Mouse (Mus musculus): Measurements from ENCODE around the gene Zcchc17. TPM values are rescaled to one million over a fixed set of nuclear protein-coding genes. Genes with fewer than 3 reads are reported as not detected.
A peak's percentile ranks its signal among the peaks of the same experiment; 100 is the strongest.

Zcchc17 gene
- polyA plus RNA-seq, 1 experiment from 2014 or later: 31.9 TPM

DNA sequence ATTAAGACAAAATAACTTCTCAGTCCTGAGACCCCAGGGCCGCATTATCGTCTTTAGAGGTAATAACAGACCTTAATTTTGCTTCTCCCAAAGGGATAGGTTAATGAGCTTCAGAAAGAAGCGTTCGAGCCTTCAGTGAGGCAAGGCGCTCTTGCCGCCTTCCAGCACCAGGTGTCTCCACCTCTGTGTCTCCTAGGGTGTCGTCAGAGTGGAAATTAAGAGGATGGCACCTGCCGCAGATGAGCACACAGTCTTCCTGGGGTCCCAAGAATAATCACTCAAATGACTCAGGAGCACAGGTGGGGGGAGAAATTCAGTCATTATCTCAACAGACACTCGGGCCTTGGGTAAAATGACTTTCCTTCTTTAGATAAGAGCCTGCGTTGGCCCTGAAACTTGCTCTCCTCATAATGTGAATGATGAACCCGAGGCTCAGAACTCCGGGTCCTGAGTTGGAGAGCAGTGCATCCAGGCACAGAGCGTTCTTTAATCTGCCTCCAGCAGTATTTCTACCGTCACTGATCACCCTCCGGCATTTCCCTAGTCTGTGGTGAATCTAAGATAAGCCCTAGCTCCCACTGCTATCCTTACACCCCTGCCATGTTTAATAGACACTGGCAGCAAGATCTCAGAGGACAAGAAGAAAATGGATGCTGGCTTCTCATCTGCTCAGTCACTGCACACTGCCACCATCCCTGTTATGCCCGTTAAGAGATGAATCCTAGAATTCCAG, 8.9 kb downstream of the Zcchc17 start:
- 65% methylated on average over 16 of the region's 16 CpGs for WGBS (ENCODE audit: insufficient replicate concordance)
- H3K9ac ChIP-seq: no peak overlapping the region
- H3K4me2 ChIP-seq: peak overlapping the region; percentile 7; the same call in 1 of the 2 replicates
- H3K36me3 ChIP-seq (replicated peaks): peaks cover 79% of the 10 kb centered on the region
- peak overlapping the region; percentile 15 for H3K27ac ChIP-seq (replicated peaks)
- H3K4me3 ChIP-seq (replicated peaks): no peak overlapping the region
- H3K4me1 ChIP-seq (replicated peaks): peaks cover 11% of the 10 kb centered on the region; the same call in 1 of the 2 replicates
- no peaks in the 10 kb centered on the region for H3K27me3 ChIP-seq
- peak; percentile 49 for ATAC-seq (ENCODE audit: insufficient read depth)
- H3K9me3 ChIP-seq (replicated peaks): no peaks in the 10 kb centered on the region

DNA sequence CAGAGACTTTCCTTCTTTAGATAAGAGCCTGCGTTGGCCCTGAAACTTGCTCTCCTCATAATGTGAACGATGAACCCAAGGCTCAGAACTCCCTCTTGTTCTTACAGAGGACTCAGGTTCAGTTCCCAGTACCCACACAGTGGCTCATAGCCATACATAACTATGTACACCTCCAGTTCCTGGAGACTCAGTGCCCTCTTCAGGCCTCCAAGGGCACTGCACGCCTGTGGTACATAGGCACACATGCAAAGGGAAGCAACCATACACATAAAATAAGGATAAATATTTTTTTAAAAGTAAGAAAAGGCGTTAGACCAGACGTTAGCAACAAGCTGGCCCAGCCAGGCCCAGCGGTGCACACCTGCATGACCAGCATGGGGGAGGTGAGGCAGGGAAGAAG, 10.1 kb downstream of the Zcchc17 start:
- H3K27me3 ChIP-seq: no peaks in the 10 kb centered on the region
- H3K9ac ChIP-seq: no peak overlapping the region
- peaks cover 11% of the 10 kb centered on the region; the same call in 1 of the 2 replicates for H3K4me1 ChIP-seq (replicated peaks)
- WGBS (ENCODE audit: insufficient replicate concordance): 78% methylated on average over 6 of the region's 6 CpGs
- no peak for ATAC-seq (ENCODE audit: insufficient read depth)
- H3K4me2 ChIP-seq: no peak overlapping the region
- no peaks in the 10 kb centered on the region for H3K9me3 ChIP-seq (replicated peaks)
- H3K36me3 ChIP-seq (replicated peaks): peaks cover 79% of the 10 kb centered on the region
- H3K4me3 ChIP-seq (replicated peaks): no peak overlapping the region
- no peak overlapping the region for H3K27ac ChIP-seq (replicated peaks)

DNA sequence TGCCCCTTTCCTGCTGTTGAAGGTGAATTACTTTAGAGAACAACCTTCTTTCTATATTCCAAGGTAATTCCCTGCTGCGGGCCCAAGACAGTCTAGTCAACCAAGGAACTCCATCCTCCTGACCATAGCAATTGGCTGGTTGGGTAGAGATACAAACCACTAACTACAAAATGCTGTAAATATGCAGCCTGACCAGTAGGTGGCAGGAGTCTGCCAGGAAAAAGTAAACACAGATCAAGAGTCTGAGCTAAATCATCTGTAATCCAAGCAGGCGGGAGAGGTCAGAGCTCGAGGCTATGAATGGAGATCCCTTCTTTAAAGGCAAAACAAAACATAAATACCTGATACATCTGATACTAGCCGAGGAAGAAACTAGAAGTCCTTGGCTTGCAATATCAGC, 18.1 kb downstream of the Zcchc17 start:
- Histone ChIP-seq H3K36me3 (replicated peaks) (peaks cover 34% of the 10 kb centered on the region), H3K27ac (replicated peaks) (no peak overlapping the region), H3K9me3 (replicated peaks) (no peaks in the 10 kb centered on the region), H3K4me2 (no peak overlapping the region), H3K27me3 (no peaks in the 10 kb centered on the region), H3K9ac (no peak overlapping the region), H3K4me1 (replicated peaks) (peaks cover 1% of the 10 kb centered on the region; the same call in 1 of the 2 replicates), H3K4me3 (replicated peaks) (no peak overlapping the region)
- ATAC-seq (ENCODE audit: insufficient read depth): no peak
- 19% methylated on average over 4 of the region's 4 CpGs for WGBS (ENCODE audit: insufficient replicate concordance)

DNA sequence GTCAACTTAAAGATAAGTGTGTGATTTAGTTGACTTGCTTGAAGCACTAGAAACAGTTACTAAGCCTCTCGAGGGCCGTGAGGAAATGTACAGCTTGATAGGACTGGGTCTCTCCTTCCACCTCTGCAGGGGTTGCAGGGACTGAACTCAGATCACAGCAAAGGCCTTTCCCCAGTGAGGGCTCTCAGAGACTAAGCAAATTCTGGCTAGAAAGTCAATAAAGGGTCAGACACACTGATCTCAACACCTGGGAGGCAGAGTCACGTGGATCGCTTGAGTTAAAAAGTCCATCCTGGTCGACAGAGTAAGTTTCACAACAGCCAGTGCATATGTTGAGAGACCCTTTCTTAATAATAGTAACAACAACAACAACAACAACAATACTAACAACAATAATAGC, 23.9 kb downstream of the Zcchc17 start:
- Histone ChIP-seq H3K27ac (replicated peaks) (no peak overlapping the region), H3K36me3 (replicated peaks) (peaks cover 56% of the 10 kb centered on the region), H3K9me3 (replicated peaks) (no peaks in the 10 kb centered on the region), H3K4me3 (replicated peaks) (no peak overlapping the region), H3K4me1 (replicated peaks) (peaks cover 6% of the 10 kb centered on the region; the same call in 1 of the 2 replicates), H3K9ac (no peak overlapping the region), H3K27me3 (no peaks in the 10 kb centered on the region), H3K4me2 (no peak overlapping the region)
- WGBS (ENCODE audit: insufficient replicate concordance): 73% methylated on average over 5 of the region's 5 CpGs
- no peak for ATAC-seq (ENCODE audit: insufficient read depth)

DNA sequence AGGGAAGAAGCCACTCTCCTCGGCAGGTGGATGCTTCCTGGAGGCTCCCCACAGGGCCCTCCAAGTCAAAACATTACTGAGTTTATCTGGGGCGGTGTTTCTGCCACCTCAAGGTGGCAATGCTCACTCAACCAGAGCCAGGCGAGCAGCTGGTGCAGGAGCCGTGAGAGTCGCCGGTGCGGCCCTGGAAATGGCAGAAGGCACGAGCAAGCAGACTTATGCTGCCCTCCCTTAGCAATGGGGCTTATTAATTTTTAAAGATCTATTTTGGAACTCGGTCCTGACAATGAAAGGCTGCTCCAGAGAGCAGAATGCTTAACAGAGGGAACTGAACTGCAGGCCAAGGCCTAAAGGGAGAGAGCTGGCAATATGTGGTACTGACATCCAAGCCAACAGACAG, 32.4 kb downstream of the Zcchc17 start:
- H3K27me3 ChIP-seq: no peaks in the 10 kb centered on the region
- no peak overlapping the region for H3K9ac ChIP-seq
- H3K27ac ChIP-seq (replicated peaks): no peak overlapping the region
- peaks cover 65% of the 10 kb centered on the region for H3K36me3 ChIP-seq (replicated peaks)
- no peak for ATAC-seq (ENCODE audit: insufficient read depth)
- H3K9me3 ChIP-seq (replicated peaks): no peaks in the 10 kb centered on the region
- 81% methylated on average over 9 of the region's 9 CpGs for WGBS (ENCODE audit: insufficient replicate concordance)
- no peak overlapping the region for H3K4me3 ChIP-seq (replicated peaks)
- 0 out of 2 replicates have a peak, but pooled peaks cover 3% of the 10 kb centered on the region for H3K4me1 ChIP-seq (replicated peaks)
- no peak overlapping the region for H3K4me2 ChIP-seq

DNA sequence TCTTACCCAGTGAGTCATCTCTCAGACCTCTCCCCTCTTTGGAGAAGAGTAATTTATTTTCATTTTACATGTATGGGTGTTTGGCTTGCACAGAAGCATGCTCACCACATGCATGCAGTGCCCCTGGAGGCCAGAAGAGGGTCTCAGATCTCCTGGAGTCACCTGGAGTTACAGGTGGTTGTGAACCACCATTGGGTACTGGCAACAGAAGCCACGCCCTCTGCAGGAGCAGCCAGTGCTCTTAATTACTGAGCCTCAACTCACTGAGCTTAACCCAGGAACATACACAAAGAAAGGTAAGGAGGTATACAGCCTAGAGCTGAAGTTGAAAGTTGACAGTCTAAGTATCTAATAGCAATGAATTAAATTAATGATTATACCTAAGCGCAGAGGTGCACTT, 34.3 kb downstream of the Zcchc17 start:
- peaks cover 13% of the 10 kb centered on the region for H3K4me1 ChIP-seq (replicated peaks)
- H3K27ac ChIP-seq (replicated peaks): no peak overlapping the region
- ATAC-seq (ENCODE audit: insufficient read depth): no peak

DNA sequence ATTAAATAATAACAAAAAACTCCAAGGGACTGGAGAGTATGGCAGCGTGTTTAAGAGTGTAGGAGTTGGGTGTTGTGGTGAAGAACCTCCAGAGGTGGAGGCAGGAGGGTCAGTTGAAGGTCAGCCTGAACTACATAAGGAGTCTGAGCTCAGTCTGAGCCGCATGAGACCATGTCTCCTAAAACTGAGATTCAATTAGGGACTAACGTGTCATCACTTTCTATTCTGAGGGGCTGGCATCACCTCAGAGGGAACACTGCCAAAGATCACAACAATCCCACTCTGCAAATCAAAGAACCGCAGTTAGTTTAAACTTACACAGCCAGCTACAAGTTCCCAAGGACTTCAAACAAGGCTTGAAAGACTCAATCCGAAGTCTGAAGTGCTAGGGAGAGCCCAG, 36.1 kb downstream of the Zcchc17 start:
- H3K27me3 ChIP-seq: no peaks in the 10 kb centered on the region
- peaks cover 13% of the 10 kb centered on the region for H3K4me1 ChIP-seq (replicated peaks)
- H3K9me3 ChIP-seq (replicated peaks): no peaks in the 10 kb centered on the region
- no peak overlapping the region for H3K27ac ChIP-seq (replicated peaks)
- H3K4me3 ChIP-seq (replicated peaks): no peak overlapping the region
- peaks cover 69% of the 10 kb centered on the region for H3K36me3 ChIP-seq (replicated peaks)
- H3K9ac ChIP-seq: no peak overlapping the region
- no peak overlapping the region for H3K4me2 ChIP-seq
- no peak for ATAC-seq (ENCODE audit: insufficient read depth)
- 77% methylated on average over 5 of the region's 5 CpGs for WGBS (ENCODE audit: insufficient replicate concordance)

More for the DNA sequence above, 34.3 kb downstream of the Zcchc17 start:
- no peak overlapping the region for H3K4me2 ChIP-seq
- peaks cover 67% of the 10 kb centered on the region for H3K36me3 ChIP-seq (replicated peaks)
- no peak overlapping the region for H3K4me3 ChIP-seq (replicated peaks)
- H3K9ac ChIP-seq: no peak overlapping the region
- H3K27me3 ChIP-seq: no peaks in the 10 kb centered on the region
- 83% methylated on average over 2 of the region's 2 CpGs for WGBS (ENCODE audit: insufficient replicate concordance)
- no peaks in the 10 kb centered on the region for H3K9me3 ChIP-seq (replicated peaks)

DNA sequence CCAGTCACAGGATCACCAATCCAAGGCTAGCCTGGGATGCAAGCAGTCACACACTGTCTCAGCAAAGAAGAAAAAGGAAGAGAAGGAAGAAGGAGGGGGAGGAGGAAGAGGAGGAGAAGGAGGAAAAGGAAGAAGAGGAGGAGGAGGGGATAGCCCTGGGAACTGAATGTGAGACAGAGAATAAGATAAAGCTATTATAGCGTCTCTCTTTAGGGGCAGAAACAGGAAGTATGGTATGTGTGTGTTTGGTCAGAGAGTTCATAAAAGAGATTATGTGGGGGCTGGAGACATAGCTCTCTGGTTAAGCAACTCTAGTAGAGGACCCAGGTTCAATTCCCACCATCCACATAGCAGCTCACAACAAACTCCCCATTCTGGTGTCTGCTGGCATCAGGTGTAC, 36.6 kb downstream of the Zcchc17 start:
- no peak overlapping the region for H3K9ac ChIP-seq
- peaks cover 69% of the 10 kb centered on the region for H3K36me3 ChIP-seq (replicated peaks)
- no peaks in the 10 kb centered on the region for H3K27me3 ChIP-seq
- no peak overlapping the region for H3K4me3 ChIP-seq (replicated peaks)
- H3K4me2 ChIP-seq: no peak overlapping the region
- WGBS (ENCODE audit: insufficient replicate concordance): 37% methylated on average over 1 of the region's 1 CpGs
- no peak for ATAC-seq (ENCODE audit: insufficient read depth)
- H3K27ac ChIP-seq (replicated peaks): no peak overlapping the region
- H3K4me1 ChIP-seq (replicated peaks): peaks cover 13% of the 10 kb centered on the region
- no peaks in the 10 kb centered on the region for H3K9me3 ChIP-seq (replicated peaks)

DNA sequence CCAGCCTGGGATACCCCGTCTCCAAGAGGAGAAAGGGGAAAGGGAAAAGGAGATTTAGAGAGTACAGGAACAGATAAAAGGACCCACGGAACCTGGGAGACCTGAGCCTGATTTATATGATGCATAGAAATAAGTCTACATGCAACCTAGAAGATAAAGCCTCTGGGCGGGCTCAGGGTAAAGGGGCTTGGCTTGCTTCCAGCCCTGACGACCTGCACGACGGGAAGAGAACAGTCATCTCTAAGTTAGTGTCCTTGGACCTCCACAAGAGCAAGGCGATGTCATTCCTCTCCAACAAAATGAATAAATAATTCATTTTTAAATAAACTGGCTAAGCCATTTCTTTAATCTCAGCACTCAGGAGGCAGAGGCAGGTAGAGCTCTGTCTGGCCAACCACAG, 37.2 kb downstream of the Zcchc17 start:
- no peaks in the 10 kb centered on the region for H3K9me3 ChIP-seq (replicated peaks)
- no peak for ATAC-seq (ENCODE audit: insufficient read depth)
- no peaks in the 10 kb centered on the region for H3K27me3 ChIP-seq
- WGBS (ENCODE audit: insufficient replicate concordance): 69% methylated on average over 7 of the region's 7 CpGs
- no peak overlapping the region for H3K4me3 ChIP-seq (replicated peaks)
- no peak overlapping the region for H3K9ac ChIP-seq
- peaks cover 68% of the 10 kb centered on the region for H3K36me3 ChIP-seq (replicated peaks)
- no peak overlapping the region for H3K27ac ChIP-seq (replicated peaks)
- peaks cover 13% of the 10 kb centered on the region for H3K4me1 ChIP-seq (replicated peaks)
- no peak overlapping the region for H3K4me2 ChIP-seq

DNA sequence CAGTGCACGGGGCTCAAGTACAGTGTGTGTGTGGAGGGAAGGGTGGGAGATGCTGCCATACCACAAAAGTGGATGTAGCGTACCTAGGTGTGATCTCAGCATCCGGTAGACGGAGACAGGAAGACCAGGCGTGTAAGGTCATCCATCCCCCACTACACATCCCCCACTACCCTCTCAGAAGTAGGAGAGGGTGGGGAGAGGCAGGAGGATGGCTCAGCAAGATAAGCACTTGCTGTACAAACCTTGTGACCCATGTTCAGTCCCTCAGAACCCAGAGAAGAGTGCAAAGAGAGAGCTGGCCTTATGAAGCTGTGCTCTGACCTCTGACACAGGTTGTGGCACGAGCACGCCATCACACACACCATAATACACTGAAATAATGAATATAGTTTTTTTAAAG, 38.1 kb downstream of the Zcchc17 start:
- Histone ChIP-seq H3K9me3 (replicated peaks) (no peaks in the 10 kb centered on the region), H3K4me2 (no peak overlapping the region), H3K36me3 (replicated peaks) (peaks cover 60% of the 10 kb centered on the region), H3K9ac (no peak overlapping the region), H3K4me1 (replicated peaks) (peaks cover 13% of the 10 kb centered on the region), H3K4me3 (replicated peaks) (no peak overlapping the region), H3K27ac (replicated peaks) (no peak overlapping the region), H3K27me3 (no peaks in the 10 kb centered on the region)
- WGBS (ENCODE audit: insufficient replicate concordance): 68% methylated on average over 7 of the region's 7 CpGs
- ATAC-seq (ENCODE audit: insufficient read depth): no peak

DNA sequence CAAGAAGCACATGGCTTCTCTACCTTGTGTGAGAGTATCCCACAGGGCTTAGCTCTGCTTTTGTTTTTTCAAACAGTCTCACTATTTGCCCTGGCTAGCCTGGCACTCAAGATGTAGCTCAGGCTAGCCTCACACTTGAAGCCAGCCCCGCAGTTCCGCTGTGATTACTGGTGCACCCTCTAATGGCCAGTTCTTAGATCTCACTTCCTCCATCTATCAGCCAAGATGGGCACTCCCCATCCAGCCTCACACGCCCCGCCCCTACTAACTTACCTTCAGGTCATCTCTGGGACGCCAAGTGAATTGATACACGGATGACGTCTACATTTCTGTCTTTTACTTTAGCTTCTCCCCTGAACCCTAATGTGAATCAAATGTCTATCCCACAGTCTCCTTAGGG, 40.2 kb downstream of the Zcchc17 start:
- 82% methylated on average over 7 of the region's 7 CpGs for WGBS (ENCODE audit: insufficient replicate concordance)
- H3K9me3 ChIP-seq (replicated peaks): no peaks in the 10 kb centered on the region
- no peak overlapping the region for H3K4me3 ChIP-seq (replicated peaks)
- ATAC-seq (ENCODE audit: insufficient read depth): no peak
- H3K4me2 ChIP-seq: no peak overlapping the region
- no peak overlapping the region for H3K9ac ChIP-seq
- H3K36me3 ChIP-seq (replicated peaks): peaks cover 55% of the 10 kb centered on the region
- no peaks in the 10 kb centered on the region for H3K27me3 ChIP-seq
- H3K4me1 ChIP-seq (replicated peaks): peaks cover 13% of the 10 kb centered on the region
- H3K27ac ChIP-seq (replicated peaks): no peak overlapping the region

DNA sequence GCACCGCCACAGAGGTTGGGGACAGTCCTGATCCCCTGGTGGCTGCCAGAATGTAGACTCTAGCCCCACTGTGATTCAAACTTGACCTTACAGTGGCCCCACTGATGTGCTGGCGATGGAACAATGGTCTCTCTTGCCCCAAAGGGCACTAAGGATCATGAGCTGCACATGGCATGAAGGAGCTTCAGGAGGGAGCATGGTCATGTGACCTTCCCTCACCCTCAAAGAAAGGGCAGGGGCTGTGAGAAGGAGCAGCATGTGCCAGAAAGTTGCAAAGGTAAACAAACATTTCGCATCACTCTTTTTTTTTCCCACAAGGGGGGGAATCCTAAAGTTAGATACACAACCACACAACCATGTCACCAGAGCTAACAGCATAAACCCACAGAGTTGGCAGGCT, 41.6 kb downstream of the Zcchc17 start:
- Histone ChIP-seq H3K27me3 (no peaks in the 10 kb centered on the region), H3K9me3 (replicated peaks) (no peaks in the 10 kb centered on the region), H3K27ac (replicated peaks) (no peak overlapping the region), H3K4me3 (replicated peaks) (no peak overlapping the region), H3K4me1 (replicated peaks) (peaks cover 13% of the 10 kb centered on the region), H3K9ac (no peak overlapping the region), H3K36me3 (replicated peaks) (peaks cover 44% of the 10 kb centered on the region), H3K4me2 (no peak overlapping the region)
- WGBS (ENCODE audit: insufficient replicate concordance): 69% methylated on average over 3 of the region's 3 CpGs
- no peak for ATAC-seq (ENCODE audit: insufficient read depth)

Data from liver, embryonic 15.5 days (tissue).